Mouse (Mus musculus) stomach, embryonic 14.5 days (tissue): ENCODE results near the gene Btaf1. TPM values are rescaled to one million over a fixed set of nuclear protein-coding genes. Genes with fewer than 3 reads are reported as not detected.

Source experiments
- ATAC-seq: fragments of 200-750 bp; cut with Nextera tagmentation; 2 replicates; pipeline ENCODE4 v1.8.0; 2017; ENCODE audit warnings: low read depth, moderate TSS enrichment; ENCODE audit not compliant: insufficient number of reproducible peaks, insufficient read depth, low FRiP score
- H3K27ac ChIP-seq: fragments of 300-500 bp; sonication (generic); 2 replicates; pipeline ENCODE4 v1.5.1; 2014; ENCODE audit warnings: mild to moderate bottlenecking, low read length, moderate library complexity, mixed read lengths
- H3K27me3 ChIP-seq: fragments of 300-500 bp; sonication (generic); 2 replicates; pipeline ENCODE4 v1.6.1; 2014; ENCODE audit warnings: low read length, control low read depth, mixed read lengths; ENCODE audit not compliant: control insufficient read depth, insufficient read depth
- H3K36me3 ChIP-seq: fragments of 300-500 bp; sonication (generic); 2 replicates; pipeline ENCODE4 v1.6.1; 2014; ENCODE audit warnings: mild to moderate bottlenecking, control low read depth, low read length, moderate library complexity, mixed read lengths; ENCODE audit not compliant: control insufficient read depth, insufficient read depth
- H3K4me1 ChIP-seq: fragments of 300-500 bp; sonication (generic); 2 replicates; pipeline ENCODE4 v1.6.1; 2014; ENCODE audit warnings: low read length, control low read depth, mixed read lengths; ENCODE audit not compliant: control insufficient read depth, insufficient read depth
- H3K4me2 ChIP-seq: fragments of 300-500 bp; sonication (generic); replicated peaks from 2 replicates; pipeline ENCODE4 v1.6.1; 2014; ENCODE audit warnings: low read depth, low read length, control low read depth
- H3K4me3 ChIP-seq: fragments of 300-500 bp; sonication (generic); 2 replicates; pipeline ENCODE4 v1.5.1; 2014; ENCODE audit warnings: low read depth, low read length, control low read depth
- H3K9ac ChIP-seq: fragments of 300-500 bp; sonication (generic); replicated peaks from 2 replicates; pipeline ENCODE4 v1.6.1; 2014; ENCODE audit warnings: low read depth, mild to moderate bottlenecking, control low read depth, low read length, moderate library complexity, mixed read lengths
- H3K9me3 ChIP-seq: fragments of 300-500 bp; sonication (generic); 2 replicates; pipeline ENCODE4 v1.6.1; 2016; ENCODE audit warnings: low read depth, low read length, control low read depth; ENCODE audit not compliant: control insufficient read depth
- WGBS: fragments of 180-500 bp; shearing (Covaris S2); extraction: QIAGEN DNeasy Blood & Tissue Kit; methylation state at CpG from one replicate; pipeline ENCODE4 v1.1.7; 2014; 5-methylcytosine and 5-hydroxymethylcytosine counted together
- polyA plus RNA-seq: library from polyadenylated mRNA; unstranded; fragments of >200 nt; fragmentation: Nextera tagmentation; extraction: Ambion mirVana; gene quantifications from 2 replicates; pipeline ENCODE4 v1.2.1, GENCODE M21; 2014

Gene Btaf1
- polyA plus RNA-seq, 1 experiment from 2014 or later: 15.8 TPM

- Histone ChIP-seq H3K9me3 (no peaks in the 10 kb centered on the region), H3K27me3 (no peaks in the 10 kb centered on the region), H3K4me1 (no peaks in the 10 kb centered on the region), H3K4me2 (no peak overlapping the region), H3K4me3 (no peak overlapping the region), H3K9ac (no peak overlapping the region), H3K36me3 (no peaks in the 10 kb centered on the region), H3K27ac (no peak overlapping the region)
- ATAC-seq: no peak
- WGBS: 72% methylated on average over 10 of the region's 10 CpGs
These were observed 118.6 kb downstream of the Btaf1 start for GRCm38 (mm10) chr19:37044431-37044830.

GRCm38 (mm10) chr19:37048507-37048906 is 122.6 kb downstream of the Btaf1 start:
- Histone ChIP-seq H3K4me3 (no peak overlapping the region), H3K27ac (no peak overlapping the region), H3K9me3 (no peaks in the 10 kb centered on the region), H3K4me1 (no peaks in the 10 kb centered on the region), H3K4me2 (no peak overlapping the region), H3K27me3 (no peaks in the 10 kb centered on the region), H3K36me3 (no peaks in the 10 kb centered on the region), H3K9ac (no peak overlapping the region)
- WGBS: 89% methylated on average over 6 of the region's 6 CpGs
- no peak for ATAC-seq

GRCm38 (mm10) chr19:37050643-37051345 is 124.9 kb downstream of the Btaf1 start:
- Histone ChIP-seq H3K4me1 (no peaks in the 10 kb centered on the region), H3K4me3 (no peak overlapping the region), H3K27ac (no peak overlapping the region), H3K27me3 (no peaks in the 10 kb centered on the region), H3K36me3 (no peaks in the 10 kb centered on the region), H3K4me2 (no peak overlapping the region), H3K9me3 (no peaks in the 10 kb centered on the region), H3K9ac (no peak overlapping the region)
- WGBS: 71% methylated on average over 4 of the region's 4 CpGs
- ATAC-seq: no peak

- Histone ChIP-seq H3K36me3 (no peaks in the 10 kb centered on the region), H3K4me3 (no peak overlapping the region), H3K4me1 (no peaks in the 10 kb centered on the region), H3K9ac (no peak overlapping the region), H3K27ac (no peak overlapping the region), H3K9me3 (no peaks in the 10 kb centered on the region), H3K4me2 (no peak overlapping the region), H3K27me3 (no peaks in the 10 kb centered on the region)
- ATAC-seq: no peak
- WGBS: 76% methylated on average over 4 of the region's 4 CpGs
These were observed 130.2 kb downstream of the Btaf1 start for GRCm38 (mm10) chr19:37055976-37056556.

GRCm38 (mm10) chr19:37057161-37057905 is 131.5 kb downstream of the Btaf1 start:
- 81% methylated on average over 8 of the region's 8 CpGs for WGBS
- no peaks in the 10 kb centered on the region for H3K36me3 ChIP-seq
- no peak overlapping the region for H3K27ac ChIP-seq
- H3K9me3 ChIP-seq: no peaks in the 10 kb centered on the region
- no peak overlapping the region for H3K9ac ChIP-seq
- no peaks in the 10 kb centered on the region for H3K27me3 ChIP-seq
- H3K4me3 ChIP-seq: no peak overlapping the region
- no peak for ATAC-seq
- H3K4me2 ChIP-seq: no peak overlapping the region
- no peaks in the 10 kb centered on the region for H3K4me1 ChIP-seq

- Histone ChIP-seq H3K4me3 (no peak overlapping the region), H3K27me3 (no peaks in the 10 kb centered on the region), H3K9me3 (no peaks in the 10 kb centered on the region), H3K9ac (no peak overlapping the region), H3K4me1 (no peaks in the 10 kb centered on the region), H3K27ac (no peak overlapping the region), H3K4me2 (no peak overlapping the region), H3K36me3 (no peaks in the 10 kb centered on the region)
- 62% methylated on average over 2 of the region's 2 CpGs for WGBS
- no peak for ATAC-seq
These were observed 133.7 kb downstream of the Btaf1 start for GRCm38 (mm10) chr19:37059623-37060022.

GRCm38 (mm10) chr19:37060078-37060477 is 134.2 kb downstream of the Btaf1 start:
- Histone ChIP-seq H3K4me2 (no peak overlapping the region), H3K4me3 (no peak overlapping the region), H3K36me3 (no peaks in the 10 kb centered on the region), H3K27me3 (no peaks in the 10 kb centered on the region), H3K9me3 (no peaks in the 10 kb centered on the region), H3K9ac (no peak overlapping the region), H3K27ac (no peak overlapping the region), H3K4me1 (no peaks in the 10 kb centered on the region)
- no peak for ATAC-seq
- WGBS: 70% methylated on average over 4 of the region's 4 CpGs
